Mouse (Mus musculus): ENCODE data around the gene Zbtb33.

The Zbtb33 gene

DNA sequence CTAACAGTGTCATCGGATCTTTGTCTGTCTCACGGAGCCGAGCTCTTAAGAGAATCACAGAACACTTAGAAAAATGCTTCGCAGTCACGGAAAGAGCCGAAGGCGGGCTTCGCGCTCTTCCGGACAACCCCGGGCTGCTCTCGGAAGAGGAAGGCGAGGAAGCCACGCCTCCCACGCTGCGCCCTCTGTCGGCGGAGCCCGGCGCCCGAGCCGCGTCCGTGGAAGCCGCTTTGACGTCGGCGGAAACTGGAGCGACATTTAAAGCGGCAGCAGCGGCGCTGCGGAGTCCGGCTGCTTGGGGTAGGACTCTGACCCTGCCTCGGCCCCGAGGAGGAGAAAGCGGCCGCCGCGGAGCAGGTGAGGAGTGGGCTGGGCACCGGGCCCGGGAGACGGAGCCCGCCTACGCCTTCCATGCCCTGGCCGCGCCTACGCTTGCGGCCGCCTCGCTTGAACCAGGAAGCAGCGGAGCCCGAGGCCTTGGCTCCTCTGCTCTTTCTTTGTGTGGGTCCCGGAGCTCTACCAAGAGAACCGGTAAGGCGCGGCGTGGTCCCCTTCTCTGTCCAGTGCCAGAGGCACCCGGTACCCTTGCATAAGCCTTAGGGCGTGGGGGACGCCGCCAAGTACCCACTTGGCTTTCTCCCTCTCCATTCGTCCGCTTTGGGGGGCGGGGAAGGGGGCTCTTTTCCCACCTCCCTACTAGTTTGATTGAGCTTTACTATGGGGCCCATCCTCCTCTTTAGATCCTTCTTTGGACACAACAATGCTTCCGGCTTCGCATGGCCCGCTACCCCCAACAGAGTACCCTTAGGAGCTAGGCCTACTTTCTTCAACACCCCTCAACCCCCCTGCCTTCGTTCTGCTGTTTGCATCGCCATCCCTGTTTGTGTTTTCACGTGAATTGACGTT, at the start of gene Zbtb33:
TSS of gene Zbtb33 (plus strand) at position 242 of the 906 bp plus-strand sequence.
- peak; percentile 94 to 95 for DNase-seq

DNA sequence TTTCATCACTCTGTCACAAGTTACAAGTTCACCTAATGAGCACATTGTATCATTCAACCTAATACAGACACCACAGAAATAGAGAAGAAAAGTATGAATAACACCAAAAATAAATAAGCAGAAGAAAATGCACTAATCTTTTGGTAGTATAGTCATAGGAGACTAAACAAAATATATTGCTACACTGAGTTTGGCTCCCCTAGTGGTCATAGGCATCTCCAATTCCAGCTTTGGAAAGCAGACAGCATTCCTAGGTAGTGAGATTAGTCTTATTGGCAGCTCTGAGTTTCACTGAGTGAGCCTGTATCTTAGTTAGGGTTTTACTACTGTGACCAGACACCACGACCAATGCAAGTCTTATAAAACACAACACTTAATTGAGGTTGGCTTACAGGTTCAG, 30.5 kb upstream of the Zbtb33 start:
- DNase-seq = no peak

DNA sequence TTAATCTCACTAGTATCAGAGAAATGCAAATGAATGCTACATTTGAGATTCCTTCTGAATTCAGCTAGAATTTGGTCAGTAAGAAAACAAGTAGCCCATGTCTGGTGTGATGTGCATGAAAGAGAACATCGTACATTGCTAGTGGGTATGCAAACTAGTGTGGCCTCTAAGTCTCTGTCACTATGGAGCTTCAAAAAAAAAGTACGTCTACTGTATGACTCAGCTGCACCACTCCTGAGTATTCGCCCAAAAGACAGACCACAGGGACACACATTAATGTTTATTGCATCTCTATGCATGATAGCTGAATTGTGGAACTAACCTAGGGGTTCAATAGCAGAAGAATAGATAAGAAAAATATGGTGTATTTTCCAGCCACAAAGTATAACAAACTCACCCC, 24.3 kb upstream of the Zbtb33 start:
- no peak for DNase-seq

DNA sequence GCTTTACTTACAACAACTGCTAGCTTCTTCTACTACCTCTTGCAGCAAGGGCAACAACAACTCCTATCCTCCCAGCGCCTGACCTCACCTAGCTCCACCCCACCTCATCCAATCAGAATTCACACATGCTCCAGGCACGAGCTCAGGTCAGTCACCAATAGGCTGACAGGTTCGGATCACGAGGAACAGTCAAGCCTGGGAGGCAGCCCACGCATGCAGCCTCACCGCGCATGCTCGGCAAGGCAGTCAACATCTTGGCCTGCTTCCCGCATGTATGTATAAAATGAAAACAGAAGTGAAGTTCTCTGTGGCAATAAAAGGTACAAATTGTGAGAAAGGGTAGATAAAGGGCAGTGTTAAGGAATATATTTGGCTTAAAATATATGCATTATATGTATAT, 23.5 kb upstream of the Zbtb33 start:
- no peak for DNase-seq

DNA sequence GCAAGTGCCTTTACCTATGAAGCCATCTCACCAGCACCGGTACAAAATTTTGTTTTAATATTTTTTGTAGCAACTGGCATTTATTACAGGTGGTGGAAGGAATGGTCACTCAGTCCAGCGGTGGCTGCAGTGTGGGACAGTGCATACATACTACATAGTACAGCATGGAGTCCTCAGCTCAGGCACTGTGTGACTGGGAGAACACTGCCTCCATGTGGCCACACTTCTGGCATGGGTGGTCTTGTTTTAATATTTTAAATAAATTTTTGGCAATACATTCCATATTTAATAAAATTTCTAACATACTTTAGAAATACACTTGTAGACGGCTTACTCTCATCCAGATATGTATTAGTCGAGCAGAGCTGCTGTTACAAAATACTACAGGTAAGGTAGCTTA, 23.0 kb upstream of the Zbtb33 start:
- DNase-seq = no peak

DNA sequence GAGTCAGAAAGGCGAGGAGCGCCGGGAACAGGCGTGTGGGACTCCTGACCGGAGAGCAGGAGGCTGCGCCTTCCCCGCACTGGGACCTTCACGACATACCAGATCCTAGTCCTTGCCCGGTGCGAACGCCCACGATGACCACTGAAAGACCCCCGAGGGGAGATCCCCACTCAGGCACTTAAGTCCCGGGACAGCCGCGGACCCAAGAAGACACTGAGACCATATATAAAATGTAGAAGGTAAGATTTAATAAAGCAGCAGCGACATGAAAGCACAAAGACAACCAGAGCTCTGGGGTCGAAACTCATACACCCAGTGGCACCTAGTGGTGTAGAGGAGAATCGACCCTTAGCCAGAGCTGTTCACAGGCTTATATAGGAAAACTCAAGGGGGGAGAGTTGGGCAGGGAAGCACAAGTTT, 9.7 kb upstream of the Zbtb33 start:
- peak; percentile 62 to 65 for DNase-seq

DNA sequence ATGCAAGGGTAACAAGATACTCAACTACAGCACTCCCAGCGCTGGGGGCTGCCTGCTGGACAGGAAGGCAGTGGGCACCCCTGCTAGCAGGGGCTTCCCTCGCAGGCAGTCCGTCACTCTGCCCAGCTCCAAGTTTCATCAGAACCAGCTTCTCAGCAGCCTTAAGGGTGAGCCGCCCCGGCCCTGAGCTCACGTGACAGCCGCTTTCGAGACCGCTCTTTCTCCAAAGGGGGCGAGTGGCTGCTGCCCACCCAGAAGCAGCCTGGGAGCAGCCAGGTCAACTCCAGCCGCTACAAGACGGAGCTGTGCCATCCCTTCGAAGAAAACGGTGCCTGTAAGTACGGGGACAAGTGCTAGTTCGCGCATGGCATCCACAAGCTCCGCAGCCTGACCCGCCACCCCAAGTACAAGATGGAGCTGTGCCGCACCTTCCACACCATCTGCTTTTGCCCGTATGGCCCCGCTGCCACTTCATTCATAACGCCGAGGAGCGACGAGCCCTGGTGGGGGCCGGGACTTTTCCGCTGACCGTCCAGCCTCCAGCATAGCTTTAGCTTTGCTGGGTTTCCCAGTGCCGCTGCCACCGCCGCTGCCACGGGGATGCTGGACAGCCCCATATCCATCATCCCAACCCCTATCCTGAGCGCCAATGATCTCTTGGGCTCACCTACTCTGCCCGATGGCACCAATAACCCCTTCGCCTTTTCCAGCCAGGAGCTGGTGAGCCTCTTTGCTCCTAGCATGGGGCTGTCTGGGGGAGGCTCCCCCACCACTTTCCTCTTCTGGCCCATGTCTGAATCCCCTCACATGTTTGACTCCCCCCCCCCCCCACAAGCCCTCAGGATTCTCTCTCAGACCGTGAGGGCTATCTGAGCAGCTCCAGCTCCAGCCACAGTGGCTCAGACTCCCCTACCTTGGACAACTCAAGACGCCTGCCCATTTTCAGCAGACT, 8.7 kb upstream of the Zbtb33 start:
- peak; percentile 33 to 34 for DNase-seq

DNA sequence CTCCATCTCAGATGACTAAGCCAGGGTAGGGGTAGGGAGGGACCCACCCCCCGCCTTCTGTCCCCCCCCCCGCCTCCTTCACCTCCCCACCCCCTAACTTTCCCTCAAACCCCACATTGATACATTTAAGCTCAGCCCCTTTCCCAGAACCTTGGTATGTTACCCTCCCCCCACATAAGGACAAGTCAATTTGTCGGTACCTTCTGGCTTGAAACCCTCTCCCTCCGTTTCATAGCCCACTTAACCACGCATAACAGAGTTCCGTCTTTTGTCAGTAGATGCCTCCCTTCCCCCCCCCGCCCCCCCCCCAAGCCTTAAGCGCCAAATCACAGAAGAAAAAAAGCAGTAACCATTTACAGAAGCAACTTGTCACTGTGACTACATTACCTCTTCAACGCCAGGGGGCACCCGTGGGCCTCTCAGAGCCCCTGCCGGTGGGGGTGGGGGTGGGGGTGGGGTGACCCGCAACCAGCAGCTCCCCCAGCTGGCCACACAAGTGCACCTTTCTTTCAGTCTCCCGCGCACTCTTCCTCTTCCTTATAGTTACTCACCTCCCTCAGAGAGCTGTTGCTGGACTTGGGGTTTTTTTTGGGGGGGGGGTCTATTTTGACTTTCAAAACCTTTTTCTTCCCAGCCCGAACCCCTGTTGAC, 7.9 kb upstream of the Zbtb33 start:
- DNase-seq = peak; percentile 73 to 82

DNA sequence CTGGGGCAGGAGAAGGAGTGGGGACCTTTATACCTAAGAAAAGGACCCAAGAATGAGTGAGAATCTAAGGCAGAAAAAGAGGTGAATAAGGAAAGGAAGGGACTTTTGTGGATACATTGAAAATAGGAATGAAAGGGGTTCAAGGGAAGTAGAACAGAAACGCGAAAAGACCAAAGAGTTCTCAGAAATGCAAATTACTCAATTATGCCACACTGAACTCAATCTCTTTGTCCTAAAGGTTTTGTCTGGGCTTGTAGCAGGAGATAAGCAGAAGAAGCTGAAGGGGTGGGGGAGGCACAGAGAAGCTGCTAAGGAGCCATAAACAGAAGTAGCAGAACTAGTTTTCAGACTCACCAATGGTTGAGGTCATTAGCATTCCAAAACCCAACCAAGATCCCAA, 4.1 kb upstream of the Zbtb33 start:
- no peak for DNase-seq

DNA sequence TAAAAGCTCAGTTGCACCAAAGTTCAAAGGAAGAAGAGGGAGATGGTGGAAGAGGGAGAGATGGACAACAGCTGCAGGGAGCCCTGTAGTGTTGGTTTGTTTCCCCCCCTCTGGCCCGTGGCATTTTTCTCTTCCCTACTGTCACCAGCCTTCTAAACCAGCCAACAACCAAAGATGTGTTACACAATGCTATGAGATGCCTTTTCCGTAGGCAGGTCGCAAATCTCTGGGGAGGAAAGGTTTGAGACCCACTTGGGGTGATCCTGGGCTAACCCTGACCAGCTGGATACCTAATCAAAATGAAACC, 818 bp downstream of the Zbtb33 start:
- peak in 1 of 2 experiments; percentile 5 for DNase-seq

DNA sequence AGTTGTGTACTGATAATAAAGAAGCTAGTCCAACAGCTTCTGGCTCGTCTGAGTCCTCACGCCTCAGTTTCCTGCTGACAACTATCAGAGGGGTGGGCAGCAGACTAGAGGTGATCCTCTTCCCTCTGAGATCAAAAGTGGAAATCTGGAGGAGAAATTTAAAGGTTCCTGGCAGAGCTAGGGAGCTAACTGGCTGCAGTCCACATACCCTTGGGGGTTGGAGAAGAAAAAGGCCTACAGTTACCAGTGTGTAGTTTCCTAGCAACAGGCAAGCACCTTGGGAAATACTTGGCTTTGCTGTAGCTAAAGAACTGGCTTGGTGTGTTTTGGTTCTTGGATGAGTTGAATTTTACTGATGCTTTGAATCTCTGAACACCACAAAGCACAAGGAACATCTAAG, 12.2 kb downstream of the Zbtb33 start:
- DNase-seq = peak; percentile 10 to 21

DNA sequence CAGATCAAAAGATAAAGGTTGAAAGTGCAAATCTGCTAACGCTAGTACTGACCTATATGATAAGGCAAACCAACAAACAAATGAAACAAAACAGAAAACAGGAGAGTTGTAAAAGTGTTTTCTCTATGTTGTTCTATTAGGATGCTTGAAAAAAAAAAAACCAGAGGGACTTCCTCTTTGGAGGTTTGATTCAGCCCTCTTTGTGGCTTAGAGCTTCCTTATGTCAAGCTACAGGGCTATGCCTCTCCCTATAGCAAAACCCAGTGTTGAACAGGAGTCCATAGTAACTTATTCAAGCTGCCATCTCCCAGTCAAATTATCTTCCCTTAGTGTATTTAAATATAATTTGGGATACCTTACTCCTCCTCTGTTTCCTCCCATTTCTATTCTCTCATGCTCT, 17.8 kb downstream of the Zbtb33 start:
- DNase-seq = no peak

DNA sequence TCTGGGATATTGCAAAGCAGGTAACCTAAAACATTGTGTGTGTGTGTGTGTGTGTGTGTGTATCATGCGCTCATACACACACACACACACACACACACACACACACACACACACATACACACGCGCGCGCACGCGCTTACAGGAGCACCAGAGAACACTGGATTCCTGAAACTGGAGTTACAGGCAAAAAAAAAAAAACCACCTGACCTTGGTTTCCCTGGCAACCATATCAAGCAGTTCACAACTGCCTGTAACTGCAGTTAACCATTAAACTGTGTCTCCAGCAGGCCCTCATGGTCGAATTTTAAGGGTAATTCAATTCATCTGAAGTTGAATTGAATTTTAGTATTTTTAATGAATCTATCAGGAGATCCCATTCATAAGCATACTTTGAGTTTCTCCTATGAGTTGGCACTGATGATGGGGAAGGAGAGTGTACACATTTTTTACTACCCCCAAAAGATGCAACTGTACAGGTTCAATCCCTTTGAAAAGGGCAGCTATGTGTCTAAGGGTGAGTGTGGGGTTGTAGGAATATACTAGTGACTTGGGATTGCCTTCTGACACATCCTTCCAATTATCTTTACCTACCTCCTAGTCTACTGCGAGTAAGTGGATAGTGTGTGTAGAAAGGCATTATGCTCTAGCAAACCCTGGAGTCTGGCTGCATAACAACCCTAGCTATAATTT, 27.5 kb downstream of the Zbtb33 start:
- no peak for DNase-seq

DNA sequence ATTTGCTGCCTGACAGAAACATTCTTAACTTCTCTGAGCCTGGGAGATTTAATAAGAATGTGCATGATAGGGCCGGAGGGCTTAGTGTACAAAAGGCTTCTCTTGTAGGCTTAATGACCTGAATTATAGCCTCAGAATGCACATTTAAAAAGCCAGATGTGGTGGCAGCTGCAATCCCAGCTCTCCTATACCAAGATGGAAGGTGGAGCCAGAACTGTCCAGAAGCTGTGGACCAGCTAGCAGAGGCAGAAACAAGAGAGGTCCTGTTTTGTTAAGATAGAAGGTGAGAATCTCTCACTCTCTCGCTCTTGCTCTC, 28.0 kb downstream of the Zbtb33 start:
- no peak for DNase-seq

DNA sequence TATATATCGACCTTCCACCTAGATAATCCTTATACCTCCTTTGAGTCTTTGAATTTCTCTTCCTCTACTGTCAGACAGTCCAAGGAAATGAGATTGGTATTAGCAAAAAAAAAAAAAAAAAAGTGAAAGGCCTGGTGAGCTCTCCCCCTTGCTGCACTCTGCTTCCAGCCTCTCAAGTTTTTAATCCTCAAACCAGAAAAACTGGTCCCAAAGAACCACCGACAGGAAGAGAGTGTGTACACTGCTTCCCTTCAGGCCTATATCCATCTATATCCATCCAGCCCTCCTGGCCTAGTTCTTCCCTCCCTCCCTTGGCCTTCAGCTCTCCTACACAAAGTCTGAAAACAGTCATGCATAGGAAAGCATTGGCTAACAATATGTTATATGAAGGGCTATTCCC, 33.2 kb downstream of the Zbtb33 start:
- DNase-seq = no peak

DNA sequence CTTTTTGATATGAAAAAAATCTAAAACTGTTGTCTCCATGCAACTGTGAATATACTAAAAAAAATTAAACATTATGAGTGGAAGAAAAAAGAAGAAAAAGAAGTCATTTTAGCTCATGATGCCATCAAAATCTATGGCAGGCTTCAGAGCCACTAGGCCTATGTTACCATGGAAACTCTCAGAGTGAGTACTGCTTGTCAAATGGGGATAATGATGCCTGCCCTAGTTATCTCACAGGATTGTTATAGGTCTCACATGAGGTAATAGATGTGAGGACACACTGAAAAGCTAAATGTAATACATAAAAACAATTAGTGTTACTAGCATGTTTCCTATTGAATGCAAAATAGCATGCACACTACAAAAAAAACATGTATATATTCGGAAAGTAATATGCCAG, 40.3 kb downstream of the Zbtb33 start:
- DNase-seq = no peak

DNA sequence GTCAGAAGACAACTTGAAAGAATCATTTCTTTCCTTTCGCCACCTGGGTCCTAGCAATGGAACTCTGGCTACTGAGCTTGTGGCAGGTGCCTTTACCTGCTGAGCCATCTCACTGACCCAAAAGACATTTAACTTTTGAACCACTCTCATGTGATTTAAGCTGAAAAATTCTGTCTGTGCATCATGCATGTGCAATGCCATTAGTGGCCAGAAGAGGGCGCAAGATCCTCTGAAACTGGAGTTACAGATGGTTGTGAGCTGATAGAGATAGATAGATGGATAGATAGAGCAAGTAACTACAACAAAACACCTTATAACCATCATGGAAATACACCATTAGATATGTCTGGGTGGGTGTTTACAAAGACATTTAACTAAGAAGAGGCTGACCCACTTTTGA, 48.1 kb downstream of the Zbtb33 start:
- peak; percentile 54 to 58 for DNase-seq

Data from cerebellum, postnatal 10 days (tissue).